Mouse (Mus musculus) neural tube, embryonic 14.5 days (tissue): ENCODE data around the gene Dock9. TPM values are rescaled to one million over a fixed set of nuclear protein-coding genes. Genes with fewer than 3 reads are reported as not detected.

Experiments used
- ATAC-seq: fragments of 200-750 bp; cut with Nextera tagmentation; 2 replicates; pipeline ENCODE4 v1.8.0; 2017; ENCODE audit warnings: low read depth, mild to moderate bottlenecking, moderate TSS enrichment, moderate library complexity
- H3K27ac ChIP-seq: fragments of 300-500 bp; sonication (generic); 2 replicates; pipeline ENCODE4 v1.5.1; 2014; ENCODE audit warnings: low read depth, mild to moderate bottlenecking, control low read depth, low read length, moderate library complexity, mixed read lengths
- H3K27me3 ChIP-seq: fragments of 300-500 bp; sonication (generic); 2 replicates; pipeline ENCODE4 v1.6.1; 2014; ENCODE audit warnings: low read length; ENCODE audit not compliant: control insufficient read depth, insufficient read depth
- H3K36me3 ChIP-seq: fragments of 300-500 bp; sonication (generic); 2 replicates; pipeline ENCODE4 v1.6.1; 2014; ENCODE audit warnings: low read length, mixed read lengths; ENCODE audit not compliant: control insufficient read depth, insufficient read depth
- H3K4me1 ChIP-seq: fragments of 300-500 bp; sonication (generic); 2 replicates; pipeline ENCODE4 v1.6.1; 2014; ENCODE audit warnings: low read length; ENCODE audit not compliant: control insufficient read depth, insufficient read depth
- H3K4me2 ChIP-seq: fragments of 300-500 bp; sonication (generic); 2 replicates; pipeline ENCODE4 v1.6.1; 2014; ENCODE audit warnings: mild to moderate bottlenecking, low read depth, low read length, control low read depth
- H3K4me3 ChIP-seq: fragments of 300-500 bp; sonication (generic); 2 replicates; pipeline ENCODE4 v1.5.1; 2014; ENCODE audit warnings: low read depth, low read length, control low read depth, mixed read lengths
- H3K9ac ChIP-seq: fragments of 300-500 bp; sonication (generic); replicated peaks from 2 replicates; pipeline ENCODE4 v1.6.1; 2014; ENCODE audit warnings: low read depth, mild to moderate bottlenecking, control low read depth, low read length, mixed read lengths
- H3K9me3 ChIP-seq: fragments of 300-500 bp; sonication (generic); 2 replicates; pipeline ENCODE4 v1.6.1; 2016; ENCODE audit warnings: low read length; ENCODE audit not compliant: control insufficient read depth
- WGBS: fragments of 180-500 bp; shearing (Covaris S2); extraction: QIAGEN DNeasy Blood & Tissue Kit; methylation state at CpG from one replicate; pipeline ENCODE4 v1.1.7; 2014; 5-methylcytosine and 5-hydroxymethylcytosine counted together
- polyA plus RNA-seq: library from polyadenylated mRNA; unstranded; fragments of >200 nt; fragmentation: Nextera tagmentation; extraction: Ambion mirVana; gene quantifications from 2 replicates; pipeline ENCODE4 v1.2.1, GENCODE M21; 2014

The Dock9 gene
- polyA plus RNA-seq, 1 experiment from 2014 or later: 13.2 TPM

- Histone ChIP-seq H3K36me3 (no peaks in the 10 kb centered on the region), H3K27me3 (no peaks in the 10 kb centered on the region), H3K9ac (no peak overlapping the region), H3K4me2 (no peak overlapping the region), H3K9me3 (no peaks in the 10 kb centered on the region), H3K4me1 (no peaks in the 10 kb centered on the region), H3K4me3 (no peak overlapping the region), H3K27ac (no peak overlapping the region)
- WGBS: 85% methylated on average over 4 of the region's 4 CpGs
- ATAC-seq: no peak
Observed at GRCm38 (mm10) chr14:121611098-121611497, 186.5 kb downstream of the Dock9 start.

GRCm38 (mm10) chr14:121608522-121608921 is 189.1 kb downstream of the Dock9 start:
- ATAC-seq: no peak
- Histone ChIP-seq H3K4me3 (no peak overlapping the region), H3K36me3 (no peaks in the 10 kb centered on the region), H3K27ac (no peak overlapping the region), H3K4me1 (no peaks in the 10 kb centered on the region), H3K4me2 (no peak overlapping the region), H3K27me3 (no peaks in the 10 kb centered on the region), H3K9me3 (no peaks in the 10 kb centered on the region), H3K9ac (no peak overlapping the region)
- WGBS: 19% methylated on average over 5 of the region's 5 CpGs

DNA sequence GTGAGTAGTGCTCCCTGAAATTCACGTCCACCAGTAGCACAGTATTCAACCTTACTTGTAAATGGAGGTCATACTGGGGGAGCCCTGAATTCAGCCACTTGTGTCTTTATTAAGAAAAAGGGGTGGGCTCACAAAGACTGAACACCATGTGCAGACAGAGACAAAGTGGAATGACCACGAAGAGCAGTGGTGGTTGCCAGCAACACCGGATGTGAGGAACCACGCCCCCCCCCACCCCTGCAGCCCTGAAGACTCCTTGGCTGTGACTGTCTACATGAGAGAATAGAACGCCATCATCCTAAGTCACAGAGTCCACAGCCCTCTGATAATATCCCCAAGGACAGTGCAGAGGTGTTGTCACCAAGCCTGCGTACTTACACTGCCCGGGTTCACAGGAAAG is 191.2 kb downstream of the Dock9 start:
- Histone ChIP-seq H3K4me3 (no peak overlapping the region), H3K36me3 (no peaks in the 10 kb centered on the region), H3K4me1 (no peaks in the 10 kb centered on the region), H3K9ac (no peak overlapping the region), H3K27ac (no peak overlapping the region), H3K27me3 (no peaks in the 10 kb centered on the region), H3K4me2 (no peak overlapping the region), H3K9me3 (no peaks in the 10 kb centered on the region)
- no peak for ATAC-seq
- WGBS: 86% methylated on average over 7 of the region's 7 CpGs

GRCm38 (mm10) chr14:121605260-121605659 is 192.4 kb downstream of the Dock9 start:
- 69% methylated on average over 7 of the region's 7 CpGs for WGBS
- Histone ChIP-seq H3K4me2 (no peak overlapping the region), H3K36me3 (no peaks in the 10 kb centered on the region), H3K27me3 (no peaks in the 10 kb centered on the region), H3K27ac (no peak overlapping the region), H3K9ac (no peak overlapping the region), H3K4me1 (no peaks in the 10 kb centered on the region), H3K9me3 (no peaks in the 10 kb centered on the region), H3K4me3 (no peak overlapping the region)
- no peak for ATAC-seq

DNA sequence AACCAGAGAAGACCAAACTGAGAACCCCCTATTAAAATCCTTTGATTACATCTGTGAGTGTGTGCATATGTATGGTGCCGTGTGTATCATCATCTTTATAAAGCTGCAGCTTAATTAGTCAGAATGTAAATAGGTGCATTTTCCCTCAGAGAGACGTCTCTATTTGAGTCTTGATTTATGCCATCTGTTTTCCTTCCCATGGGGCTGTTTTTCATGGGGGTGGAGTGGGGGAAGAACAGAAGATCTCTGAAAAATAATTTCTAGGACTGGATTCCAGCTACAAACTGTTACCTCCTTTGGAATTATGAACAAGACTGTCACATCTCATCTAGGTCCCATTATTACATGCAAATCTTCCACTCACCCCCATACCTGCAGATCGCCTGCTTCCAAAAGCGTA is 193.1 kb downstream of the Dock9 start:
- no peak overlapping the region for H3K27ac ChIP-seq
- H3K4me1 ChIP-seq: no peaks in the 10 kb centered on the region
- no peaks in the 10 kb centered on the region for H3K27me3 ChIP-seq
- H3K36me3 ChIP-seq: no peaks in the 10 kb centered on the region
- H3K9me3 ChIP-seq: no peaks in the 10 kb centered on the region
- no peak for ATAC-seq
- no peak overlapping the region for H3K4me2 ChIP-seq
- H3K9ac ChIP-seq: no peak overlapping the region
- no peak overlapping the region for H3K4me3 ChIP-seq
- WGBS: 65% methylated on average over 4 of the region's 4 CpGs

- Histone ChIP-seq H3K9ac (no peak overlapping the region), H3K36me3 (no peaks in the 10 kb centered on the region), H3K4me1 (no peaks in the 10 kb centered on the region), H3K27ac (no peak overlapping the region), H3K9me3 (no peaks in the 10 kb centered on the region), H3K4me3 (no peak overlapping the region), H3K4me2 (no peak overlapping the region), H3K27me3 (no peaks in the 10 kb centered on the region)
- 79% methylated on average over 6 of the region's 6 CpGs for WGBS
- no peak for ATAC-seq
Observed at GRCm38 (mm10) chr14:121602610-121603009, 195.0 kb downstream of the Dock9 start.

DNA sequence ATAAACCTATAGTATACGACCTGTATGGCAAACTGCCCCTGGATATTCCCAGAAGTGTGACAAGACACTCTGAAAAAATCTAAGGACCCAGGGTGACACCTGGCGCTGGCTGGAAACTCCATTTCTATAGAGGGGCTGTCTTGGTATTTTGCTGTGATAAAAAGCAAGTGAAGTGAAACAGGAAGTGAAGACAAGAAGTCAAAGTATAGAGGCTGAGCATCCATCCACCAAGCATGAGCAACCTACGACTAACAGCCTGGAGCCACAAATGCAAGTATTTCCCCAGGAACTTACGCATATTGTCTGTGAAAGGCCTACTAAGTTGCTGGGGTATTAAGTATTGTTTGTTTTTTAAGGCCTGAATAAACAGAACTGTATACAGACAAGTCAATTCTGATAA is 197.1 kb downstream of the Dock9 start:
- Histone ChIP-seq H3K27ac (no peak overlapping the region), H3K4me1 (no peaks in the 10 kb centered on the region), H3K4me3 (no peak overlapping the region), H3K27me3 (no peaks in the 10 kb centered on the region), H3K4me2 (no peak overlapping the region), H3K9me3 (no peaks in the 10 kb centered on the region), H3K9ac (no peak overlapping the region), H3K36me3 (no peaks in the 10 kb centered on the region)
- no peak for ATAC-seq
- 96% methylated on average over 4 of the region's 4 CpGs for WGBS

DNA sequence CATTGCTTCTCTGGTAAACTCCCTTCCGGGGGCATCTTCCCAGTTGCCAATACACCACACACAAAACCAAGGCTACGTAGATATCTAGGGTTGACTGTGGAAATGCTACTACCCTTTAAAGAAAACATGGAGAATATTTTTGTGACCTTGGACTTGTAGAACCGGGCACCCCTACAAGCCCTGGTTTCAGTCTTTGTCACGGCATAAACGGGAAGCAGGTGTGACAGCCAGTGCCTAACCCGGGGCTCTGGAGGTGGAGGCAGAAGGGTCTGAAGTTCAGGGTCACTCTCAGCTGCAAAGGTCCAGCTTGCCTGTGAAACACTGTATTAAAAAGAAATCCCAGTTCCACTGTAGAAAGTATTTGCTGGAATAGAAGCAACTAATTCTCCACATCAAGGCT is 200.6 kb downstream of the Dock9 start:
- Histone ChIP-seq H3K4me1 (no peaks in the 10 kb centered on the region), H3K27ac (no peak overlapping the region), H3K4me2 (no peak overlapping the region), H3K36me3 (no peaks in the 10 kb centered on the region), H3K27me3 (no peaks in the 10 kb centered on the region), H3K9ac (no peak overlapping the region), H3K4me3 (no peak overlapping the region), H3K9me3 (no peaks in the 10 kb centered on the region)
- no peak for ATAC-seq
- WGBS: 91% methylated on average over 6 of the region's 6 CpGs

DNA sequence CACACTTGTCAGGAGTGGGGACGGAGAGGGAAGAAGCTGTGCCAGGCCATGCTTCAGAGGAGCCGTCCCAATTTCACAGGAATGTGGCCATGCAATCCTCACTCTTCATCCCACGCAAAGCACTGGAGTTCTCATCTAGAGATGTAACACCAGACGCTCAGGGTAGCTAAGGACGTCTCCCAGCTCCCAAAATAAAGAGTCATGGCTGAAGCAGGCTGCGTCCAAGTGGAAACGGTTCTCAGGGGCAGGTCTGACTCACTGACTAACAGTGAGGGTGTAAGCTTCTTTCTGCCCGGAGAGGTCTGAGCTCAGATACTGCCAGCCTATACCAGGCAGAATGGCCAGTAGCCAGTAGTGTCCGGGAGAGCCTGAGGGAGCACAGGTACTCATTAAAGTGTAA is 201.0 kb downstream of the Dock9 start:
- Histone ChIP-seq H3K9me3 (no peaks in the 10 kb centered on the region), H3K9ac (no peak overlapping the region), H3K4me3 (no peak overlapping the region), H3K4me1 (no peaks in the 10 kb centered on the region), H3K36me3 (no peaks in the 10 kb centered on the region), H3K27ac (no peak overlapping the region), H3K27me3 (no peaks in the 10 kb centered on the region), H3K4me2 (no peak overlapping the region)
- ATAC-seq: no peak
- WGBS: 85% methylated on average over 9 of the region's 9 CpGs

- Histone ChIP-seq H3K4me3 (no peak overlapping the region), H3K9ac (no peak overlapping the region), H3K9me3 (no peaks in the 10 kb centered on the region), H3K4me2 (no peak overlapping the region), H3K36me3 (no peaks in the 10 kb centered on the region), H3K27ac (no peak overlapping the region), H3K4me1 (no peaks in the 10 kb centered on the region), H3K27me3 (no peaks in the 10 kb centered on the region)
- no peak for ATAC-seq
- 89% methylated on average over 5 of the region's 5 CpGs for WGBS
Observed at GRCm38 (mm10) chr14:121594684-121595083, 203.0 kb downstream of the Dock9 start.
